Mouse (Mus musculus) liver, embryonic 14.5 days (tissue): ENCODE results near the gene 2310061I04Rik. TPM values are rescaled to one million over a fixed set of nuclear protein-coding genes. Genes with fewer than 3 reads are reported as not detected.

Experiments used
- ATAC-seq: fragments of 200-750 bp; cut with Nextera tagmentation; 2 replicates; pipeline ENCODE4 v1.8.0; 2017; ENCODE audit warnings: moderate number of reproducible peaks, mild to moderate bottlenecking, moderate library complexity; ENCODE audit not compliant: insufficient read depth
- DNase-seq, 3 experiments: peaks; one replicate each; pipeline ENCODE4 v3.0.0-alpha.2; 2012 to 2013; ENCODE audit warnings: low read depth in 3 of 3, low spot score in 3 of 3
- H3K27ac ChIP-seq: fragments of 300-500 bp; sonication (generic); 2 replicates; pipeline ENCODE4 v1.5.1; 2014; ENCODE audit warnings: moderate library complexity, mild to moderate bottlenecking, control low read depth, inconsistent platforms
- H3K27me3 ChIP-seq: fragments of 300-500 bp; sonication (generic); 2 replicates; pipeline ENCODE4 v1.6.1; 2014; ENCODE audit warnings: mild to moderate bottlenecking, low read length, moderate library complexity; ENCODE audit not compliant: control insufficient read depth, insufficient read depth
- H3K36me3 ChIP-seq: fragments of 300-500 bp; sonication (generic); replicated peaks from 2 replicates; pipeline ENCODE4 v1.6.1; 2014; ENCODE audit warnings: low read depth; ENCODE audit not compliant: control insufficient read depth, insufficient read depth
- H3K4me1 ChIP-seq, 2 experiments: fragments of 200-500 bp in 1 of 2; fragments of 300-500 bp in 1 of 2; sonication (generic) in 1 of 2; replicated peaks; 2 replicates each; pipeline ENCODE4 v1.6.1; 2012 to 2014; ENCODE audit warnings: antibody characterized with exemption in 1 of 2, inconsistent platforms in 1 of 2, low read length in 1 of 2; ENCODE audit not compliant: control insufficient read depth in 2 of 2, insufficient read depth in 2 of 2
- H3K4me2 ChIP-seq: fragments of 300-500 bp; sonication (generic); 2 replicates; pipeline ENCODE4 v1.6.1; 2014; ENCODE audit warnings: low read depth, mild to moderate bottlenecking, control low read depth, moderate library complexity
- H3K4me3 ChIP-seq, 2 experiments: fragments of 200-500 bp in 1 of 2; fragments of 300-500 bp in 1 of 2; sonication (generic) in 1 of 2; 2 replicates each; pipeline ENCODE4 v1.5.1; 2012 to 2014; ENCODE audit warnings: low read depth in 2 of 2, low read length in 2 of 2, mild to moderate bottlenecking in 2 of 2, control low read depth in 1 of 2, inconsistent platforms in 1 of 2, moderate library complexity in 1 of 2; ENCODE audit not compliant: insufficient read depth in 1 of 2
- H3K9ac ChIP-seq: fragments of 300-500 bp; sonication (generic); replicated peaks from 2 replicates; pipeline ENCODE4 v1.6.1; 2014; ENCODE audit warnings: mild to moderate bottlenecking, control low read depth, moderate library complexity
- H3K9me3 ChIP-seq: fragments of 300-500 bp; sonication (generic); 2 replicates; pipeline ENCODE4 v1.6.1; 2016; ENCODE audit warnings: low read length, mixed read lengths; ENCODE audit not compliant: control insufficient read depth
- CTCF ChIP-seq: IDR thresholded peaks from 2 replicates; pipeline ENCODE4 v1.5.1; 2016; ENCODE audit warnings: antibody characterized with exemption, low read depth, control low read depth
- EP300 ChIP-seq: IDR thresholded peaks from 2 replicates; pipeline ENCODE4 v1.6.1; 2016; ENCODE audit warnings: antibody characterized with exemption, low read depth
- WGBS: fragments of 180-500 bp; shearing (Covaris S2); extraction: QIAGEN DNeasy Blood & Tissue Kit; methylation state at CpG from one replicate; pipeline ENCODE4 v1.1.7; 2014; ENCODE audit not compliant: insufficient replicate concordance; 5-methylcytosine and 5-hydroxymethylcytosine counted together
- polyA plus RNA-seq, 2 experiments: library from polyadenylated mRNA; depleted of rRNA in 1 of 2; stranded (reverse) in 1 of 2; unstranded in 1 of 2; fragments of >200 nt; fragmentation: Nextera tagmentation in 1 of 2; extraction: Ambion mirVana in 1 of 2; gene quantifications; 2 replicates each; pipeline versions ENCODE4 v1.2.1 to v1.2.3; 2012 to 2014

The 2310061I04Rik gene
- polyA plus RNA-seq, 2 experiments: 10.6 to 14.4 TPM

DNA sequence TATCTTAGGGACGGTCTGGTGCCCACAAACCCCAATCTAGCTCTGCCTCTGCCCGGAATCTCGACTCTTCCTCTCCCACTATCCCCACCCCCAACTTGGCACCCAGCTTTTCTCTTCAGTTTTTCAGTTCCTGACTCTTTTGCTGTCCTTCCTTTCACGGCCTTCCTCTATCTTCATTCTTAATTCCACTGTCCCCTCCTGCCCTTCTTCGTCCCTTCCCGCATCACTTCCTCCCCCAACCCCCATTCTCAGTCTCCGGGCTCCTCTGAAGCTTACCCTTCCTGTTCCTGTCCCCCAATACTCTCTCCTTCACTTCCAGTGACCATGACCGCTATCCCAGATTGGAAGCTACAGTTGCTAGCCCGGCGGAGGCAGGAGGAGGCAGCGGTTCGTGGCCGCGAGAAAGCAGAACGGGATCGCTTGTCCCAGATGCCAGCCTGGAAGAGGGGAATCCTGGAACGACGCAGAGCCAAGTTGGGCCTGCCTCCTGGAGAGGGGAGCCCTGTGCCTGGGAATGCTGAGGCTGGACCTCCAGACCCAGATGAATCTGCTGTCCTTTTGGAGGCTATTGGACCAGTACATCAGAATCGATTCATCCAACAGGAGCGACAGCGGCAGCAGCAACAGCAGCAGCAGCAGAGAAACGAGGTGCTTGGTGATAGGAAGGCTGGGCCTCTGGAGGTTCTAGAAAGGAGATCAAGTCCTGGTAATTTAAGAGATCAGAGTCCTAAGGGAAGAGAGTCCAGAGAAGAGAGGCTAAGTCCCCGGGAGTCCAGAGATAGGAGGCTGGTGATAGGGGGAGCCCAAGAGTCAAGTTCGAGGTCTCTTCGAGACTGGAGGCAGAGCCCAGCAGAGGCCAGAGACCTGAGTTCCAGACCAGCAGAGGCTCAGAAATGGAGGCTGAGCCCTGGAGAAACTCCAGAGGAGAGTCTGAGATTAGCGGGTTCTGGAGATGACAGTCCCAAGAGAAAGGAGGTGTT lies 30.0 kb downstream of the 2310061I04Rik start:
- peaks cover 55% of the 10 kb centered on the region for H3K27me3 ChIP-seq
- H3K4me3 ChIP-seq: peak overlapping the region; percentile 50 to 64
- DNase-seq: no peak
- peak overlapping the region; percentile 65 for H3K4me2 ChIP-seq
- no peak overlapping the region for H3K27ac ChIP-seq
- H3K36me3 ChIP-seq: no peaks in the 10 kb centered on the region
- H3K4me1 ChIP-seq: peaks cover 5 to 10% of the 10 kb centered on the region in 2 experiments; a peak in 3 of 4 replicates
- peak; percentile 47 for TF ChIP-seq CTCF
- TF ChIP-seq EP300: no peak
- H3K9ac ChIP-seq: peak overlapping the region; percentile 31
- no peak for ATAC-seq
- peaks cover 3% of the 10 kb centered on the region for H3K9me3 ChIP-seq
- 3% methylated on average over 26 of the region's 26 CpGs for WGBS

DNA sequence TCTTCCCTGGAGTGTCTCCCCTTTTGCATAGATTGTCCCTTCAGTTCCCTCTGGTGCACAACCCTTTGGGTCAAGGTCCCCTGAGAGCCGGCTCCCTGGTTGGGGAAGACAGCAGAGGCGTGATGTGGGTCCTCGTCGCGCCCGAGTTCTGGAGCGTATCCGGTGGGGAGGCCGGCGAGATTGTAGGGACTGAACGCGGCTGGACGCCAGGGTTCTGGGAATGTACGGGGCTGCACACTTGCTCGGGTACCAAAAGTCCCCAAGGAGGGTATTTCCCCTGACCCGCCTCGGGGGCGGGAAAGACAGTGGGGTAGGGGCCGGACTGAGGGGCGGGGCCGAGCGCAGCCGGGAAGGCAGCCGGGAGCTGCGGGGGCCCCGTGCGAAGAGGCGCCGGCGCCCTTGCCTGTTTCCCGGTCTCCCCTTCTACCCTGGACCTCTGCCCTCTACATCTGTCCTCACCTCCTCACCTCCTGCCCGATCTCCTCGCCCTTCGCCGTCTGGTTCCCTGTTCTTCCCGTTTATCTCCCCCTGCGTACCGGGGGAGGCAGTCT lies 30.9 kb downstream of the 2310061I04Rik start:
- H3K9me3 ChIP-seq: peaks cover 3% of the 10 kb centered on the region
- peak overlapping the region; percentile 65 for H3K4me2 ChIP-seq
- H3K4me3 ChIP-seq: peak overlapping the region; percentile 50 to 64
- no peak for ATAC-seq
- H3K4me1 ChIP-seq: peaks cover 9 to 13% of the 10 kb centered on the region in 2 experiments
- DNase-seq: no peak
- WGBS: under 1% methylated on average over 38 of the region's 38 CpGs
- peak overlapping the region; percentile 23 for H3K9ac ChIP-seq
- no peak for TF ChIP-seq CTCF
- no peak for TF ChIP-seq EP300
- H3K36me3 ChIP-seq: no peaks in the 10 kb centered on the region
- H3K27ac ChIP-seq: no peak overlapping the region
- peaks cover 55% of the 10 kb centered on the region for H3K27me3 ChIP-seq

DNA sequence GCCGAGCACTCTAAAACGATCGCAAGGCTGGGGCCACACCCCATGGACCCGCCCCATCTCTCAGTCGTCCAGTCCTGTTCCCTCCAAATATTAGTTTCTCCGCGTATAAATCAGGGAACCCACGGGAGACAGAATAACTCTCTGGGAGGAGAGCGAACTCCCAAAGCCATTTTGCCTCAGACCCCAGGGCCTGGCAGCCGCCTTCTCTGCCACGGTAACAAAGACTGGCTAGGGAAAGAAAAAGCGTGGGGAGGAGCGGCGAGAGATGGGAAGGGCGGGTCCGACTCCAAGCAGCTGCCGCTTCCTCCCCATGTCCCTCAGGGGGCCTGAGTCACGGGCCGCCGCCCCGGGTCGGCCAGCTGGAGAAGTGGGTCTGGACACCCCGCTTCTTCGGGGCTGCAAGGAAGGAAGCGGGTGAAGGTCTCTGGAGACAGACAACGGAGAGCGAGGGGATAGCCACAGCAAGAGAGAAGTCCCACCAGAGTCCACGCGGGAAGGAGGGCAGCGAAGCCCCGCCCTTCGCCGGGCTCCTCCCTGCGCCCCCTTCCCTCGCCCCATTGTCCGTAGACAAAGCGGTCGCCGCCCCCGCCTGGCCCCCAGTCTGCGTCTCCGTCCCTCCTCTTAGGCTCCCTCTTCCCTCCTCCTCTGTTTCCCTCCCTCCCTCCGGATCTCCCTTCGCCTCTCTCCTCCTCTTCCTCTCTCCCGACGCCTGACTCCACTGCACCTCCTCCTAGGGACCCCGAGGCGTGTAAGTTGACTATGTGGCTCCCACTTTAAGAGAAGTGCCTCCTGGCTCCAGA lies 31.6 kb downstream of the 2310061I04Rik start, which contains the start of gene Ppp1r18:
TSS of gene Ppp1r18 (plus strand) at position 113 of the 800 bp plus-strand sequence.
- Histone ChIP-seq H3K27ac (no peak within 1 kb of the TSS), H3K4me3 (peak within 1 kb of the TSS; percentile 50 to 64), H3K9ac (peak within 1 kb of the TSS; percentile 23), H3K4me1 (peaks cover 11 to 14% of the 10 kb centered on the region in 2 experiments), H3K9me3 (no peaks in the 10 kb centered on the region), H3K36me3 (no peaks in the 10 kb centered on the region), H3K27me3 (peaks cover 55% of the 10 kb centered on the region), H3K4me2 (peak within 1 kb of the TSS; percentile 65)
- WGBS: 1% methylated on average over 48 of the region's 48 CpGs
- TF ChIP-seq EP300: no peak
- TF ChIP-seq CTCF: no peak
- ATAC-seq (no peak), DNase-seq (no peak)

DNA sequence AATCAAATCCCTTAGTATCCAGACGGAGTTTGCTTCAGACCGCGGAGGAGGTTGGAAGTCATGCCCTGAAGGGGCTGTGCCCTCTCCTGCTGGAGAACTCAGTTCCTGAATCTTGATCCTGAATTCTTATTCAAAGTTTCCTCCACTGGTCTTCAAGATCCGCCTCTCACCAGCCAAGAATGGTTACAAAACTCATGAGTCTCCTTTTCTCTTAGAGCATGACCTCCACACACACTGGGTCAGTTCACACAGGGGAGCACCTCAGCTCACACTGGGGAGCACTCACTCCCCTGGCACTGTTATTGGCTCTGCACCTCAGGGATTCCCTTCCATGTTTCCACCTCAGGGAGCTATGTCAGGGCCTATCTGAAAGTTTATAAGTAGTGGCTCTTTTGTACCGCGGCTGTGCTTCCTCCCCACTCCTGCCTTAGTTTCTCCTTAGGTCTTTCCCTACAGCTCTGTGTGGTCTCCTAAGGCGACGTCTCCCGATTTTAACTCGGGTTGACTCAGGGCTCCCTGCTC lies 32.3 kb downstream of the 2310061I04Rik start:
- Histone ChIP-seq H3K36me3 (no peaks in the 10 kb centered on the region), H3K4me2 (peak overlapping the region; percentile 65), H3K9me3 (no peaks in the 10 kb centered on the region), H3K4me1 (peaks cover 13 to 19% of the 10 kb centered on the region in 2 experiments), H3K27ac (no peak overlapping the region), H3K4me3 (peak overlapping the region in 1 of 2 experiments; percentile 50; a peak in 1 of 4 replicates), H3K9ac (no peak overlapping the region), H3K27me3 (peaks cover 55% of the 10 kb centered on the region)
- TF ChIP-seq CTCF (no peak), EP300 (no peak)
- ATAC-seq (no peak), DNase-seq (no peak)
- 36% methylated on average over 10 of the region's 10 CpGs for WGBS
